Comparison of ENCODE assay signal across 9 mouse cellular contexts in genomic region chr14:60799762-60800728, GRCm38 (mm10). TPM values are rescaled to one million over a fixed set of nuclear protein-coding genes. Genes with fewer than 3 reads are reported as not detected.
DNase-seq lines count a peak whose midpoint lies in the region; ATAC-seq and TF ChIP-seq lines count a peak whose summit lies in the region.
"Had no signal": no experiment of that assay in that cellular context is flagged by ENCODE, and none has a peak within 500 bp of the region (broad histone marks: within the 10 kb centered on the region; RNA-seq: fewer than 3 reads in every experiment).

No protein-coding gene starts in this region.

- ATAC-seq in heart, postnatal 0 days (ENCODE audit: insufficient read depth, low read depth), result no peak
- ATAC-seq in midbrain, embryonic 15.5 days (replicated peaks), result peak; percentile 54; the same call in 1 of the 2 replicates

- H3K4me2 ChIP-seq in heart, postnatal 0 days (ENCODE audit: low read depth, low read length), result no peak overlapping the region
- no peak overlapping the region for H3K4me2 ChIP-seq in midbrain, embryonic 15.5 days

- WGBS in heart, postnatal 0 days, result 48% methylated on average over 9 of the region's 9 CpGs
- 51% methylated on average over 9 of the region's 9 CpGs for WGBS in midbrain, embryonic 15.5 days

- no peaks in the 10 kb centered on the region for H3K9me3 ChIP-seq in heart, postnatal 0 days (replicated peaks; ENCODE audit: control insufficient read depth, low read length)
- no peaks in the 10 kb centered on the region for H3K9me3 ChIP-seq in midbrain, embryonic 15.5 days

- no peaks in the 10 kb centered on the region for H3K4me1 ChIP-seq in heart, postnatal 0 days (ENCODE audit: control insufficient read depth, insufficient read depth)
- no peaks in the 10 kb centered on the region for H3K4me1 ChIP-seq in midbrain, embryonic 15.5 days

- peak; percentile 71 for TF ChIP-seq CTCF in heart, postnatal 0 days (IDR thresholded peaks at IDR 0.05; ENCODE audit: low read depth)

- no peak overlapping the region for H3K9ac ChIP-seq in heart, postnatal 0 days (replicated peaks; ENCODE audit: low read depth, low read length)
- no peak overlapping the region for H3K9ac ChIP-seq in midbrain, embryonic 15.5 days

- peaks cover 44% of the 10 kb centered on the region for H3K36me3 ChIP-seq in heart, postnatal 0 days (replicated peaks; ENCODE audit: control insufficient read depth, insufficient read depth, low read length)
- peaks cover 23% of the 10 kb centered on the region for H3K36me3 ChIP-seq in midbrain, embryonic 15.5 days (replicated peaks)

- peak; percentile 36 for DNase-seq in heart, adult 8-10 months (ENCODE audit: low spot score)
- DNase-seq in heart, postnatal 4 days, result no peak
- DNase-seq in A20 (ENCODE audit: low read depth, low spot score), result peak; percentile 50
- peak; percentile 19 for DNase-seq in T-cell, adult 2 months (ENCODE audit: low spot score)
- peak; percentile 66 for DNase-seq in heart, postnatal 0 days (ENCODE audit: low spot score)
- DNase-seq in right cerebral cortex, postnatal 14 days, result no peak
- DNase-seq in layer of hippocampus, adult 9-11 months, result no peak

- no peak overlapping the region for H3K4me3 ChIP-seq in heart, postnatal 0 days (ENCODE audit: low read depth, low read length)
- H3K4me3 ChIP-seq in midbrain, embryonic 15.5 days, result no peak overlapping the region

- no peak overlapping the region for H3K27ac ChIP-seq in heart, postnatal 0 days (ENCODE audit: low read depth)
- no peak overlapping the region for H3K27ac ChIP-seq in midbrain, embryonic 15.5 days

- H3K27me3 ChIP-seq in heart, postnatal 0 days (ENCODE audit: control insufficient read depth, insufficient read depth, low read length), result no peaks in the 10 kb centered on the region
- H3K27me3 ChIP-seq in midbrain, embryonic 15.5 days (replicated peaks), result no peaks in the 10 kb centered on the region

- TF ChIP-seq EP300 in heart, postnatal 0 days (IDR thresholded peaks at IDR 0.05; ENCODE audit: low read depth), result no peak

RNA-seq across cellular contexts. Expression of gene Mipep, which starts 15.7 kb away (rescaled TPM):
- 10 to 100 TPM; 70.6 to 75.9 (median 73.6) TPM for total RNA-seq in heart, adult 8-10 months (2022)
- total RNA-seq in heart, postnatal 4 days (2021), result 10 to 100 TPM; 48.0 to 50.8 TPM
- 49.1 and 60.9 TPM in 2 replicates for total RNA-seq in heart, postnatal 0 days (2014; rRNA removed; ENCODE audit: low replicate concordance)
- 29.2 and 29.3 TPM in 2 replicates for polyA plus RNA-seq in heart, postnatal 0 days (2015; fragmentation: Nextera tagmentation; extraction: Ambion mirVana)
- 19.5 and 20.5 TPM in 2 replicates for polyA plus RNA-seq in midbrain, embryonic 15.5 days (2015; fragmentation: Nextera tagmentation; extraction: Ambion mirVana)

RNA-seq across cellular contexts. Expression of gene C1qtnf9, which starts 32.1 kb away (rescaled TPM):
- total RNA-seq in heart, adult 8-10 months (2022), result 10 to 100 TPM; 39.4 to 49.7 (median 43.6) TPM
- 10 to 100 TPM; 13.0 to 16.1 TPM for total RNA-seq in heart, postnatal 4 days (2021)
- 2.2 and 2.8 TPM in 2 replicates for total RNA-seq in heart, postnatal 0 days (2014; rRNA removed; ENCODE audit: low replicate concordance)
- 4.6 and 5.4 TPM in 2 replicates for polyA plus RNA-seq in heart, postnatal 0 days (2015; fragmentation: Nextera tagmentation; extraction: Ambion mirVana)
- polyA plus RNA-seq in midbrain, embryonic 15.5 days (2015; fragmentation: Nextera tagmentation; extraction: Ambion mirVana), result 0.14 and 0.19 TPM in 2 replicates
- total RNA-seq: left cerebral cortex, postnatal 10 days had no signal

Comparison
In these comparisons a context has a peak if more than half of its experiments do, and no peak if none do; other contexts are left out.
1. DNase-seq: peak in heart, adult 8-10 months (single experiment), A20 (single experiment), T-cell, adult 2 months (single experiment) and heart, postnatal 0 days (single experiment); none in heart, postnatal 4 days (single experiment), right cerebral cortex, postnatal 14 days (single experiment) and layer of hippocampus, adult 9-11 months (single experiment).